Mouse (Mus musculus) kidney, adult 2 months (tissue): ENCODE results near the gene Cd99l2.

Experiments
- CTCF ChIP-seq: fragments of 200-500 bp; conservative IDR thresholded peaks from 2 replicates; pipeline ENCODE4 v1.5.1; 2011; ENCODE audit warnings: low read depth, mild to moderate bottlenecking, control low read depth, low read length, moderate library complexity, mixed read lengths; ENCODE audit not compliant: insufficient read depth, insufficient read length
- POLR2A ChIP-seq: fragments of 200-500 bp; IDR thresholded peaks from one replicate; pipeline ENCODE4 v1.6.1; 2011; ENCODE audit warnings: low read depth, low read length, control low read depth

DNA sequence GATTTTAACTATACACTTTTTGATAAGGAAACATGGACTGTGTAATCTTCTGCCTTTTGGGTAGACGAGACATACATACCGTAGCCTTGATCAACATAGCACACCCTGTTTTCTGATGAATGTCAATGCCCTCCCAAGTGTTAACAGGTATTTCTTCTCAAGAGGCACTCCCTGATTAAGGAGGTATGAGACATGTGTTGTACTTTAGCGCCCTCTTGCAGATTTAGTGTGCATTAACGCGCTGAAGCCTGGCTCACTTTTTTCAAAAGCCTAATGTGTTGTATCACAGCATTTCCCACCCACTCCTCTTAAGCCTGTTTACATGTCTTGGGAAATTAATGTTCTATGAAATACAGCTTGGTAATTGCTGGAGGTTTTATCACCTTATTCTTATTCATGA is 111.1 kb downstream of the Cd99l2 start:
- no peak for TF ChIP-seq POLR2A
- peak; percentile 15; the same call in 1 of the 2 replicates for TF ChIP-seq CTCF
